Mouse (Mus musculus) cortical plate, adult 2 months (tissue): ENCODE data around the gene Psd4.

Experiments
- CTCF ChIP-seq: fragments of 200-500 bp; IDR thresholded peaks from 2 replicates; pipeline ENCODE4 v1.5.1; 2011; ENCODE audit warnings: mild to moderate bottlenecking, control low read depth, low read length; ENCODE audit not compliant: insufficient read depth; ENCODE audit errors: extremely low read depth
- POLR2A ChIP-seq: fragments of 200-500 bp; IDR thresholded peaks from 2 replicates; pipeline ENCODE4 v1.6.1; 2011; ENCODE audit warnings: mild to moderate bottlenecking, low read length, control low read depth; ENCODE audit not compliant: insufficient read depth; ENCODE audit errors: extremely low read depth

DNA sequence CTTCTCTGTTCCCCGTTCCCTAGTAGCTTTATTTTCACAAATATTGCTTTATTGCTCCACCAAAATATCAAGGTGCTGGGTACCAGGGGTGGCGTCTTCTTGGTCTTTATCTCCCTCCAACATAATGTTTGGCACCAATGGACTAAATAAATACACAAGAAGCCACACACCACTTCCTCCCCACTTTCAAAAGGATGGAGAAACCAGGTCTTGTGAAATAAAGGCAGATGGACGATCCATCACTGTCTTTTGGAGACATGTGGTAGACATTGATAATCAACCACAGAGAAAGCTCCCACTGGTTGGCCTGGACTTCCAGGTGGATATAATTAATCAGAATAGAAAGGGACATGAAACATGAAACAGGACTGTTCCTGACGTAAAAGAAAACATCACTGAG, 62.4 kb downstream of the Psd4 start:
- TF ChIP-seq POLR2A (no peak), CTCF (no peak)
